9 mouse cellular contexts compared by ENCODE assay signal in the genomic region with DNA sequence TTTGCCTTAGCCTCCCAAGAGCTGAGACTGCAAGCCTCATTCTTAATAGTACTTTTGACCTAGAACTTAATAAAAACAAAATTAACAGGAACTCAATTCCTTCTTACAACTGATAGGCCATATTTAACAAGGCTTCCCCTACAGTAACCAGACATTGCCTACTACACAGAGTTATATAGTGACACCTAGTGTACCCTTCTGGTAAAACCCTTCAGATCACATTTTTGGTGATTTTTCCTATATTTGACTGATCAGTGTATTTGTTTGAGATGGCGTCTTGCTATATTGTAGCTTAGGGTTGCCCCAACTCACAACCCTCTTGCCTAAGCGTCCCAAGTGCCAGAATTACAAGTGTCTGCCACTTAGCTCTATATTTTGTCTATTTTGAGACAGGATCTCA. TPM values are rescaled to one million over a fixed set of nuclear protein-coding genes. Genes with fewer than 3 reads are reported as not detected.
A peak's percentile ranks its signal among the peaks of the same experiment; 100 is the strongest.
DNase-seq lines count a peak whose midpoint lies in the region; ATAC-seq and TF ChIP-seq lines count a peak whose summit lies in the region.
"Had no signal": no experiment of that assay in that cellular context is flagged by ENCODE, and none has a peak within 500 bp of the region (broad histone marks: within the 10 kb centered on the region; RNA-seq: fewer than 3 reads in every experiment).

No protein-coding gene starts in this region.

- no peak for TF ChIP-seq POLR2A in bone marrow macrophage, adult 2 months (IDR thresholded peaks at IDR 0.05; ENCODE audit: borderline replicate concordance, low read depth, low read length)

- intact Hi-C loops in gastrocnemius, adult 2 months (cut with DNase I) = loop anchor here (5.0 kb wide), 2 partner anchors 69 to 409 kb away; no protein-coding TSS in a partner anchor
- intact Hi-C loops in gastrocnemius, postnatal 36 days (cut with DNase I) = loop anchor here (5.0 kb wide), 2 partner anchors 69 to 409 kb away; no protein-coding TSS in a partner anchor

- H3K9ac ChIP-seq in intestine, postnatal 0 days (ENCODE audit: low read depth, low read length) = no peak overlapping the region
- H3K9ac ChIP-seq: stomach, embryonic 15.5 days had no signal

- H3K9me3 ChIP-seq in intestine, postnatal 0 days (ENCODE audit: control insufficient read depth) = no peaks in the 10 kb centered on the region
- H3K9me3 ChIP-seq: stomach, embryonic 15.5 days had no signal

- peaks cover 24% of the 10 kb centered on the region for H3K4me1 ChIP-seq in bone marrow macrophage, adult 2 months (ENCODE audit: control insufficient read depth, insufficient read depth, low read length)
- H3K4me1 ChIP-seq in intestine, postnatal 0 days (replicated peaks; ENCODE audit: control insufficient read depth, insufficient read depth, low read length) = no peaks in the 10 kb centered on the region
- H3K4me1 ChIP-seq: stomach, embryonic 15.5 days had no signal

- peak; percentile 78 for TF ChIP-seq CTCF in gastrocnemius, adult 2 months (IDR thresholded peaks at IDR 0.05)
- TF ChIP-seq CTCF in bone marrow macrophage, adult 2 months (IDR thresholded peaks at IDR 0.05; ENCODE audit: low read depth, low read length) = no peak
- TF ChIP-seq CTCF in intestine, postnatal 0 days (IDR thresholded peaks at IDR 0.05; ENCODE audit: low read depth) = peak; percentile 87

- no peak for DNase-seq in gastrocnemius, adult 2 months
- no peak for DNase-seq in gastrocnemius, postnatal 36 days
- peak; percentile 87 for DNase-seq in 416B (ENCODE audit: low read depth)
- DNase-seq in ovary, postnatal 14 days (ENCODE audit: low spot score) = no peak
- DNase-seq in adrenal gland, postnatal 36 days = no peak
- DNase-seq in spleen, postnatal 4 days (ENCODE audit: low spot score in 2 of 2) = no peak

- H3K4me2 ChIP-seq in intestine, postnatal 0 days (replicated peaks; ENCODE audit: low read depth) = no peak overlapping the region
- H3K4me2 ChIP-seq: stomach, embryonic 15.5 days had no signal

- H3K4me3 ChIP-seq in gastrocnemius, adult 2 months = no peak overlapping the region
- H3K4me3 ChIP-seq in bone marrow macrophage, adult 2 months (ENCODE audit: insufficient read depth, low read length) = no peak overlapping the region
- H3K4me3 ChIP-seq in intestine, postnatal 0 days (ENCODE audit: low read depth, low read length) = no peak overlapping the region
- H3K4me3 ChIP-seq: stomach, embryonic 15.5 days had no signal

- no peaks in the 10 kb centered on the region for H3K27me3 ChIP-seq in intestine, postnatal 0 days (replicated peaks; ENCODE audit: control insufficient read depth, insufficient read depth, low read length)
- H3K27me3 ChIP-seq: stomach, embryonic 15.5 days had no signal

- 31% methylated on average over 2 of the region's 2 CpGs for WGBS in intestine, postnatal 0 days

- peaks cover 13% of the 10 kb centered on the region; the same call in 1 of the 2 replicates for H3K36me3 ChIP-seq in intestine, postnatal 0 days (ENCODE audit: control insufficient read depth, insufficient read depth)

- no peak for ATAC-seq in intestine, postnatal 0 days

- no peak overlapping the region for H3K27ac ChIP-seq in gastrocnemius, adult 2 months
- H3K27ac ChIP-seq in bone marrow macrophage, adult 2 months (ENCODE audit: insufficient read depth, low read depth, low read length) = 0 out of 2 replicates have a peak overlapping the region, but pooled peaks have one; percentile 3
- H3K27ac ChIP-seq in intestine, postnatal 0 days (ENCODE audit: low read depth, low read length) = no peak overlapping the region
- H3K27ac ChIP-seq: stomach, embryonic 15.5 days had no signal

RNA-seq across cellular contexts. Expression of a gene that starts 17.7 kb away (rescaled TPM):
- total RNA-seq in gastrocnemius, adult 2 months (2021) = 1,000 to 10,000 TPM; 1,080 to 1,363 TPM
- total RNA-seq in gastrocnemius, postnatal 36 days (2021) = 1,000 to 10,000 TPM; 1,123 to 1,124 TPM
- 517 and 528 TPM in 2 replicates for polyA plus RNA-seq in bone marrow macrophage, adult 2 months (2012; ENCODE audit: insufficient read depth, insufficient read length, missing spikeins)
- polyA plus RNA-seq in intestine, postnatal 0 days (2015; fragmentation: Nextera tagmentation; extraction: Ambion mirVana) = 1,127 and 1,178 TPM in 2 replicates
- 1,000 to 10,000 TPM; 1,091 to 1,914 TPM for total RNA-seq in adrenal gland, postnatal 36 days (2021)

RNA-seq across cellular contexts. Expression of a gene that starts 39.6 kb away (rescaled TPM):
- 10 to 100 TPM; 62.2 to 83.0 TPM for total RNA-seq in gastrocnemius, adult 2 months (2021)
- total RNA-seq in gastrocnemius, postnatal 36 days (2021) = 10 to 100 TPM; 52.2 to 57.4 TPM
- polyA plus RNA-seq in bone marrow macrophage, adult 2 months (2012; ENCODE audit: insufficient read depth, insufficient read length, missing spikeins) = 150 and 155 TPM in 2 replicates
- polyA plus RNA-seq in intestine, postnatal 0 days (2015; fragmentation: Nextera tagmentation; extraction: Ambion mirVana) = 57.7 and 59.7 TPM in 2 replicates
- total RNA-seq in adrenal gland, postnatal 36 days (2021) = 100 to 1,000 TPM in 1 of 2 experiments, 10 to 100 TPM in 1; 95.1 to 105 TPM

RNA-seq across cellular contexts. Expression of a gene that starts 58.8 kb away (rescaled TPM):
- total RNA-seq in gastrocnemius, adult 2 months (2021) = 10 to 100 TPM in 1 of 2 experiments, 1 to 10 TPM in 1; 9.6 to 12.9 TPM
- total RNA-seq in gastrocnemius, postnatal 36 days (2021) = 10 to 100 TPM in 1 of 2 experiments, 1 to 10 TPM in 1; 8.4 to 12.1 TPM
- polyA plus RNA-seq in bone marrow macrophage, adult 2 months (2012; ENCODE audit: insufficient read depth, insufficient read length, missing spikeins) = 20.4 and 22.5 TPM in 2 replicates
- polyA plus RNA-seq in intestine, postnatal 0 days (2015; fragmentation: Nextera tagmentation; extraction: Ambion mirVana) = 19.4 and 23.0 TPM in 2 replicates
- total RNA-seq in adrenal gland, postnatal 36 days (2021) = 10 to 100 TPM; 32.0 to 36.9 TPM

RNA-seq across cellular contexts. Expression of a gene that starts 59.0 kb away (rescaled TPM):
- total RNA-seq in gastrocnemius, adult 2 months (2021) = 1 to 10 TPM; 1.5 to 2.3 TPM
- total RNA-seq in gastrocnemius, postnatal 36 days (2021) = 1 to 10 TPM; 1.7 to 2.6 TPM
- polyA plus RNA-seq in bone marrow macrophage, adult 2 months (2012; ENCODE audit: insufficient read depth, insufficient read length, missing spikeins) = 48.3 and 56.7 TPM in 2 replicates
- polyA plus RNA-seq in intestine, postnatal 0 days (2015; fragmentation: Nextera tagmentation; extraction: Ambion mirVana) = 26.5 and 32.4 TPM in 2 replicates
- total RNA-seq in adrenal gland, postnatal 36 days (2021) = 10 to 100 TPM in 1 of 2 experiments, 1 to 10 TPM in 1; 8.2 to 10.3 TPM
